8 mouse cellular contexts compared by ENCODE assay signal in genomic region chr9:108570207-108570896, GRCm38 (mm10). TPM values are rescaled to one million over a fixed set of nuclear protein-coding genes. Genes with fewer than 3 reads are reported as not detected.
DNase-seq lines count a peak whose midpoint lies in the region; ATAC-seq lines count a peak whose summit lies in the region.

No protein-coding gene starts in this region.

- H3K9ac ChIP-seq in intestine, embryonic 16.5 days (ENCODE audit: low read depth, low read length), result peak overlapping the region; percentile 73
- peak overlapping the region; percentile 67 for H3K9ac ChIP-seq in midbrain, embryonic 16.5 days (ENCODE audit: low read depth, low read length)

- peak overlapping the region; percentile 71 for H3K4me3 ChIP-seq in intestine, embryonic 16.5 days (ENCODE audit: low read length)
- peak overlapping the region; percentile 61 for H3K4me3 ChIP-seq in midbrain, embryonic 16.5 days (ENCODE audit: low read depth, low read length)

- no peaks in the 10 kb centered on the region for H3K27me3 ChIP-seq in intestine, embryonic 16.5 days (replicated peaks; ENCODE audit: control insufficient read depth, insufficient read depth, low read length)
- no peaks in the 10 kb centered on the region for H3K27me3 ChIP-seq in midbrain, embryonic 16.5 days (ENCODE audit: control insufficient read depth, insufficient read depth, low read depth, low read length)
- no peaks in the 10 kb centered on the region for H3K27me3 ChIP-seq in splenic B cell, adult 2 months (ENCODE audit: control insufficient read depth, insufficient read depth, low read length, poor library complexity, severe bottlenecking)

- DNase-seq in monocyte, adult 2 months (ENCODE audit: low read depth in 1 of 2, low spot score in 2 of 2), result peak; percentile 37 to 65
- peak; percentile 58 for DNase-seq in gastrocnemius, postnatal 25 days
- peak; percentile 89 for DNase-seq in liver
- DNase-seq in splenic B cell, adult 2 months (ENCODE audit: low read depth, low spot score), result peak; percentile 89

- H3K36me3 ChIP-seq in intestine, embryonic 16.5 days (ENCODE audit: control insufficient read depth, insufficient read depth, low read length), result peaks cover 13% of the 10 kb centered on the region
- peaks cover 36% of the 10 kb centered on the region for H3K36me3 ChIP-seq in midbrain, embryonic 16.5 days (ENCODE audit: control insufficient read depth, insufficient read depth, low read length)
- peaks cover 7% of the 10 kb centered on the region for H3K36me3 ChIP-seq in splenic B cell, adult 2 months (ENCODE audit: control insufficient read depth, insufficient read depth, low read length, poor library complexity, severe bottlenecking)

- peak overlapping the region; percentile 98 for H3K4me2 ChIP-seq in intestine, embryonic 16.5 days (ENCODE audit: low read depth, low read length)
- peak overlapping the region; percentile 94 for H3K4me2 ChIP-seq in midbrain, embryonic 16.5 days (ENCODE audit: low read length)

- no peak for ATAC-seq in monocyte, adult 5-6 weeks (replicated peaks; ENCODE audit: insufficient number of reproducible peaks, low FRiP score, low TSS enrichment, poor library complexity, severe bottlenecking)
- ATAC-seq in common myeloid progenitor, adult 5-6 weeks (replicated peaks; ENCODE audit: low read depth, poor library complexity, severe bottlenecking), result peak; percentile 22
- peak; percentile 13 for ATAC-seq in intestine, embryonic 16.5 days
- peak; percentile 6; the same call in 1 of the 2 replicates for ATAC-seq in midbrain, embryonic 16.5 days

- no peaks in the 10 kb centered on the region for H3K9me3 ChIP-seq in intestine, embryonic 16.5 days (ENCODE audit: control insufficient read depth, low read length)
- H3K9me3 ChIP-seq in midbrain, embryonic 16.5 days (replicated peaks; ENCODE audit: control insufficient read depth, low read length, poor library complexity, severe bottlenecking), result no peaks in the 10 kb centered on the region

- H3K27ac ChIP-seq in intestine, embryonic 16.5 days (ENCODE audit: low read length), result peak overlapping the region; percentile 57
- H3K27ac ChIP-seq in midbrain, embryonic 16.5 days (ENCODE audit: low read length), result peak overlapping the region; percentile 74

- 1% methylated on average over 40 of the region's 40 CpGs for WGBS in intestine, embryonic 16.5 days
- 1% methylated on average over 40 of the region's 40 CpGs for WGBS in midbrain, embryonic 16.5 days

- H3K4me1 ChIP-seq in intestine, embryonic 16.5 days (ENCODE audit: control insufficient read depth, insufficient read depth, low read length), result peaks cover 34% of the 10 kb centered on the region
- peaks cover 48% of the 10 kb centered on the region for H3K4me1 ChIP-seq in midbrain, embryonic 16.5 days (ENCODE audit: control insufficient read depth, insufficient read depth, low read length)

RNA-seq across cellular contexts. Expression of gene Dalrd3, which starts 0.7 kb away (rescaled TPM):
- 30.3 to 61.1 TPM (median 44.8 TPM) in 3 replicates for total RNA-seq in monocyte, adult 5-6 weeks (2017)
- 37.7 and 38.8 TPM in 2 replicates for total RNA-seq in common myeloid progenitor, adult 5-6 weeks (2017)
- total RNA-seq in gastrocnemius, postnatal 25 days (2021), result 10 to 100 TPM in 1 of 2 experiments, 1 to 10 TPM in 1; 7.6 to 10.4 TPM
- 100 and 115 TPM in 2 replicates for polyA plus RNA-seq in intestine, embryonic 16.5 days (2015; fragmentation: Nextera tagmentation; extraction: Ambion mirVana)
- 350 and 361 TPM in 2 replicates for polyA plus RNA-seq in midbrain, embryonic 16.5 days (2015; fragmentation: Nextera tagmentation; extraction: Ambion mirVana)

RNA-seq across cellular contexts. Expression of gene Ndufaf3, which starts 3.1 kb away (rescaled TPM):
- total RNA-seq in monocyte, adult 5-6 weeks (2017), result 8.3 to 13.4 TPM (median 8.5 TPM) in 3 replicates
- total RNA-seq in common myeloid progenitor, adult 5-6 weeks (2017), result 9.8 and 18.9 TPM in 2 replicates
- total RNA-seq in gastrocnemius, postnatal 25 days (2021), result 10 to 100 TPM; 28.2 to 37.5 TPM
- 41.1 and 42.1 TPM in 2 replicates for polyA plus RNA-seq in intestine, embryonic 16.5 days (2015; fragmentation: Nextera tagmentation; extraction: Ambion mirVana)
- polyA plus RNA-seq in midbrain, embryonic 16.5 days (2015; fragmentation: Nextera tagmentation; extraction: Ambion mirVana), result 77.2 and 79.4 TPM in 2 replicates

RNA-seq across cellular contexts. Expression of gene Wdr6, which starts 8.2 kb away (rescaled TPM):
- total RNA-seq in monocyte, adult 5-6 weeks (2017), result 3.6 to 11.4 TPM (median 5.8 TPM) in 3 replicates
- total RNA-seq in common myeloid progenitor, adult 5-6 weeks (2017), result 22.0 and 29.5 TPM in 2 replicates
- 1 to 10 TPM; 5.2 to 5.3 TPM for total RNA-seq in gastrocnemius, postnatal 25 days (2021)
- polyA plus RNA-seq in intestine, embryonic 16.5 days (2015; fragmentation: Nextera tagmentation; extraction: Ambion mirVana), result 60.7 and 64.4 TPM in 2 replicates
- polyA plus RNA-seq in midbrain, embryonic 16.5 days (2015; fragmentation: Nextera tagmentation; extraction: Ambion mirVana), result 420 and 427 TPM in 2 replicates

RNA-seq across cellular contexts. Expression of gene Impdh2, which starts 10.3 kb away (rescaled TPM):
- total RNA-seq in monocyte, adult 5-6 weeks (2017), result 62.6 to 85.5 TPM (median 75.7 TPM) in 3 replicates
- total RNA-seq in common myeloid progenitor, adult 5-6 weeks (2017), result 317 and 371 TPM in 2 replicates
- 10 to 100 TPM; 51.9 to 54.0 TPM for total RNA-seq in gastrocnemius, postnatal 25 days (2021)
- 149 and 173 TPM in 2 replicates for polyA plus RNA-seq in intestine, embryonic 16.5 days (2015; fragmentation: Nextera tagmentation; extraction: Ambion mirVana)
- polyA plus RNA-seq in midbrain, embryonic 16.5 days (2015; fragmentation: Nextera tagmentation; extraction: Ambion mirVana), result 92.7 and 93.9 TPM in 2 replicates

RNA-seq across cellular contexts. Expression of gene P4htm, which starts 27.1 kb away (rescaled TPM):
- total RNA-seq in monocyte, adult 5-6 weeks (2017), result 0.75 to 2.6 TPM (median 0.87 TPM) in 3 replicates
- total RNA-seq in common myeloid progenitor, adult 5-6 weeks (2017), result 0.39 and 1.1 TPM in 2 replicates
- total RNA-seq in gastrocnemius, postnatal 25 days (2021), result 1 to 10 TPM; 2.8 to 3.1 TPM
- polyA plus RNA-seq in intestine, embryonic 16.5 days (2015; fragmentation: Nextera tagmentation; extraction: Ambion mirVana), result 4.5 and 5.0 TPM in 2 replicates
- 39.2 and 43.1 TPM in 2 replicates for polyA plus RNA-seq in midbrain, embryonic 16.5 days (2015; fragmentation: Nextera tagmentation; extraction: Ambion mirVana)
